Mouse (Mus musculus) ES-Bruce4 (cell line): ENCODE data around the gene Gtpbp1.

ENCODE experiments used
- CTCF ChIP-seq: IDR thresholded peaks from one replicate; pipeline ENCODE4 v1.8.1; 2011; ENCODE audit warnings: low read depth, low read length
- EP300 ChIP-seq: IDR thresholded peaks from 2 replicates; pipeline ENCODE4 v1.6.1; 2011; ENCODE audit warnings: low read depth, low read length; ENCODE audit not compliant: insufficient read depth
- POLR2A ChIP-seq: IDR thresholded peaks from one replicate; pipeline ENCODE4 v1.8.1; 2011; ENCODE audit warnings: low read length; ENCODE audit not compliant: insufficient read depth

DNA sequence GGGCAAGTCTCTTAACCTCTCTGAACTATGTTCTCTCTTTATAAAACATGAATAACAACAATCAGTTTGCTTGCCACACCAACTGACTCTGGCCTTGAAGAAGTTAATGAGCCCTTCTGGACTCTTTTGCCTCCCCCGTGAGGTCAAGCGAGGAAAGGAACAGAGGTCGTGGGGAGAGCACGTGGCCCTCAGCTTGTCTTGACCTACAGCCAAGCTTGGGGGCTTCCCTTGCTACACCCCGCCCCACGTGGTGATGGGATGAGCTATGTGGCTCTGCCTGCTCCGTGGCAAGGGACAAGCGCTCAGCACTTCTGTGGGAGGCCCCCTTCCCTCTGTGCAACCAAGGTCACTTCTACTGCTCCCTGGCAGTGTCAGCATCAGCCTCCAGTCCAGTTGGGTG is 54.1 kb downstream of the Gtpbp1 start:
- TF ChIP-seq CTCF (no peak), POLR2A (no peak), EP300 (no peak)
